Mouse (Mus musculus) liver, adult (tissue): ENCODE results near the gene Plekhd1.

Experiments used
- GATA4 ChIP-seq: IDR thresholded peaks from 2 replicates; pipeline ENCODE4 v1.6.1; 2014; ENCODE audit warnings: mild to moderate bottlenecking, low read length; ENCODE audit not compliant: insufficient replicate concordance

The Plekhd1 gene

DNA sequence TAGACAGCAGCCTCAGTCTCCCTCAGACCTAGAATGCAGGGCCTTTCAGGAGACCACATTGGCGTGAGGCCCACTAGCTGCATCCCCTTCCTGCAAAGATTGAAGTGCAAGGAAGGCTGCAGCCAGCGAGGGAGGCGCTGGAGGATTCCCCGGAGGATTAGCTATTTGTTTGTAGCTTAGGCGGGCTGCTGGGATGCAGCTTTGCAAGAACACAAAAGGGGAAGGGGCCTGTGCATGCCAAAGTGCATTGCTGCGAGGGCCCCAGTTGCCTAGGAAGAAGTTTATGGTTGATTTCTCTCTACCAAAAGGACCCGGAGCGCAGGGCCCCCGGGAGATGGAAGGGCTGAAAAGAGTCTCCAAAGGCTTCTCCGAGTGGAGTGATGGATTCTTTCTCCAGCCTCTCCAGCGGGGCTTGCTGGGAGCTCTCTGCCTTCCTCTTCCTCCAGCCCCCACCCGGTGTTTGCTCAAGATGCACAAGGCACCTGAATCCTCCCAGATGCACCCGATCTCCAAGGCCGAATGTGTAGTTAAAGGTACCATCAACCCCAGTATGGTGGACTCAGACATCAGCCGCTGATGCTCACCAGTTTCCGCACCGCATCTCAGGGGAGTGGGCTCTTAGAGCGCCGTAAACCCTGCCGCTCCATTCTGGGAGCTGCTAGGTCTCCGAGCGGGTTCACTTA is 67.5 kb downstream of the Plekhd1 start:
- TF ChIP-seq GATA4: no peak

DNA sequence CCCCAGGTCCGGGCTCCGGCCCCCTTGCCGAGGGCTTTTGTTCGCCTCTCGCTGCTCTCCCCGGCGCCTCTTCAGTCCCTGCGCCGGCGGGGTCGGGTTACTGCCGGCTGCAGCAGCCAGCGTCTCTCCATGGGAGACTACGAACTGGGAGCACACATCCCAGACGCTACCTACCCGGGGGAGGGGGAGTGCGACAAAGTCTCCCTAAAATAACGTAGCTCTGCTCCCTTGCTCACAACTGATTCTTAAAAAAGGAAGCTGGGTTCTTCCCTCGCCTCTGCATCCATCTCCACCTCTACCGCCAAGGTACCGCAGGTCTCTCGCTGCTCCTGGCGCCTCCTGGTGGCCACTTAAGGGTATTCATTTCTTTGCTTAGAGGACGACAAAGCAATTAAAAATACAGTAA is 68.0 kb downstream of the Plekhd1 start, which contains the start of gene Ccdc177:
Gene Ccdc177 (minus strand): TSS at position 292 of the 406 bp plus-strand sequence.
- TF ChIP-seq GATA4: no peak

DNA sequence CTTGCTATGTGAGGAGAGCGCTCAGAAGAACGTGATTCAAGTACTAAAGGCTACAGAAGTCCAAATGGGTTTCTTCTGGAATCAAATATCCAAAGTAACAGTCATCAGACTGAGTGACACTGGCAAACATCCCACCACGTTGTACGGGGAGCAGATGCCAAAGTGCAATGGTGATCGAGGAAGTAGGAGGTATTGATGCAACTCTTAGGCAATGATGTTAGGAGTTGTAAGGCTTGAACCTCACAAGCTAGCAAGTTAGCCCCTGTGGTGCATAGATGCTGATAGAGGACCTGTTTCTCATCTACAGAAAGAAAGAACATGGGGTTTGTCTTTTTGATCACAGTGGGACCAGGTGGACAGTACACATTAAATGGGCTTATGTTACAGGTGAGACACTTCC is 70.6 kb downstream of the Plekhd1 start:
- TF ChIP-seq GATA4: no peak

DNA sequence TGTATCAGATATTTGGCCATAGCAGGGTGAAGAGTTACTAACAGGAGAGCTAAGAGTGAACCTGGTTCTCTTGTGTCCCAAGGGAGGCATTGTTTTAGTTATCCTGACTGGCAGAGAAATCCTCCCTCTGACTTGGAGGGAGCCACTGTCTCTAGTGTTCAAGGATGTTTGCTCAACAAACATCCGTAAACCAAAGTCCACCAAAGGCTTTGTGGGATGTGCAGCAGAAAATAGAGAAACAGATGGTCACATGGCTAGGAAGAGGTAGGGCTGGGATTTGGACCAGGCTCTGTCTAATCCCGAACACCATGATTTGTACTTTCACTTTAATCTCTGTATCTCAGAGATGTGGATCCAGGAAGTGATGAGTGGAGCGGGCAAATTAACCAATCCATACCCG is 71.7 kb downstream of the Plekhd1 start:
- no peak for TF ChIP-seq GATA4

DNA sequence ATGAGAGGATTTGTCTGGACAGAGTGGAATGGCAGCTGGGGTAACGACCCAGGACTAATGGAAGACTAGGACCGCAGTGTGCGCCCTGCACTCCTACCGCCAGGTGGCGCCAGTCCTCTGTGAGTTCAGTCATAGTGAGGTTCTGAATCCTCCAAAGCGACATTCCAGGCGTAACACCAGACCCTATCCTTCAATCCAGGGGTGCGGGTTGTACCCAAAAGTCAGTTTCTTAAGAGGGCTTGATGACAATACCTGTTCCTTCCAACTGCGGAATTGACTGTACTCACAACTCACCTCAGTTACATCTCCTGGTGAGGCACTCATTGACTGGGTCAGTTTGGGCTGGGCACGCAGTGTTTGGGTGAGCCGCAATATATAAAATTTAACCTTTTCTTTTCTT is 77.3 kb downstream of the Plekhd1 start:
- no peak for TF ChIP-seq GATA4
